Mouse (Mus musculus) hindbrain, postnatal 0 days (tissue): ENCODE results near the gene Ugt1a6b. TPM values are rescaled to one million over a fixed set of nuclear protein-coding genes. Genes with fewer than 3 reads are reported as not detected.
"Not testable (repeated sequence)": the region's sequence is repeated elsewhere in the genome, so short reads cannot be mapped to it uniquely, and the experiment has no call there.

Experiments used
- ATAC-seq: fragments of 200-750 bp; cut with Nextera tagmentation; 2 replicates; pipeline ENCODE4 v1.8.0; 2017; ENCODE audit warnings: mild to moderate bottlenecking, moderate TSS enrichment, moderate library complexity
- DNase-seq: peaks from one replicate; pipeline ENCODE4 v3.0.0-alpha.2; 2015; ENCODE audit warnings: low spot score
- H3K27ac ChIP-seq: fragments of 300-500 bp; sonication (generic); 2 replicates; pipeline ENCODE4 v1.5.1; 2014; ENCODE audit warnings: mild to moderate bottlenecking
- H3K27me3 ChIP-seq: fragments of 300-500 bp; sonication (generic); 2 replicates; pipeline ENCODE4 v1.6.1; 2014; ENCODE audit warnings: low read length, mixed read lengths; ENCODE audit not compliant: insufficient read depth
- H3K36me3 ChIP-seq: fragments of 300-500 bp; sonication (generic); 2 replicates; pipeline ENCODE4 v1.6.1; 2014; ENCODE audit warnings: low read length, mixed read lengths; ENCODE audit not compliant: insufficient read depth
- H3K4me1 ChIP-seq: fragments of 300-500 bp; sonication (generic); 2 replicates; pipeline ENCODE4 v1.6.1; 2014; ENCODE audit warnings: antibody characterized with exemption, low read length, mixed read lengths; ENCODE audit not compliant: insufficient read depth
- H3K4me2 ChIP-seq: fragments of 300-500 bp; sonication (generic); 2 replicates; pipeline ENCODE4 v1.6.1; 2014; ENCODE audit warnings: low read depth, mild to moderate bottlenecking, low read length, moderate library complexity, mixed read lengths
- H3K4me3 ChIP-seq: fragments of 300-500 bp; sonication (generic); 2 replicates; pipeline ENCODE4 v1.5.1; 2014; ENCODE audit warnings: low read length
- H3K9ac ChIP-seq: fragments of 300-500 bp; sonication (generic); replicated peaks from 2 replicates; pipeline ENCODE4 v1.6.1; 2014; ENCODE audit warnings: mild to moderate bottlenecking, low read length, moderate library complexity, mixed read lengths
- H3K9me3 ChIP-seq: fragments of 300-500 bp; sonication (generic); 2 replicates; pipeline ENCODE4 v1.6.1; 2016; ENCODE audit warnings: low read length, mixed read lengths
- CTCF ChIP-seq: IDR thresholded peaks from 2 replicates; pipeline ENCODE4 v1.5.1; 2016; ENCODE audit warnings: antibody characterized with exemption, control low read depth, low read depth
- WGBS: fragments of 180-500 bp; shearing (Covaris S2); extraction: QIAGEN DNeasy Blood & Tissue Kit; methylation state at CpG from one replicate; pipeline ENCODE4 v1.1.7; 2014; 5-methylcytosine and 5-hydroxymethylcytosine counted together
- polyA plus RNA-seq: library from polyadenylated mRNA; unstranded; fragments of >200 nt; fragmentation: Nextera tagmentation; extraction: Ambion mirVana; gene quantifications from 2 replicates; pipeline ENCODE4 v1.2.1, GENCODE M21; 2015
- total RNA-seq: library from RNA; depleted of rRNA; stranded (reverse); fragments of >200 nt; gene quantifications from 2 replicates; pipeline ENCODE4 v1.2.3, GENCODE M21; 2014

Ugt1a6b gene
- total and polyA plus RNA-seq, 2 experiments from 2014 or later, result 3.0 to 3.8 TPM

GRCm38 (mm10) chr1:88125827-88126360 is 22.8 kb downstream of the Ugt1a6b start:
- TF ChIP-seq CTCF, result peak; percentile 40; the same call in 1 of the 2 replicates
- H3K4me2 ChIP-seq, H3K27me3 ChIP-seq, H3K4me1 ChIP-seq, H3K27ac ChIP-seq, H3K4me3 ChIP-seq, ATAC-seq, H3K9ac ChIP-seq, H3K36me3 ChIP-seq, DNase-seq, H3K9me3 ChIP-seq: not testable (repeated sequence)
- 85% methylated on average over 4 of the region's 4 CpGs for WGBS

GRCm38 (mm10) chr1:88129091-88129490 is 26.0 kb downstream of the Ugt1a6b start:
- ATAC-seq, H3K4me3 ChIP-seq, H3K9me3 ChIP-seq, H3K4me2 ChIP-seq, H3K27me3 ChIP-seq, H3K4me1 ChIP-seq, H3K27ac ChIP-seq, H3K36me3 ChIP-seq, DNase-seq, H3K9ac ChIP-seq: not testable (repeated sequence)
- WGBS, result 88% methylated on average over 2 of the region's 2 CpGs

- not testable (repeated sequence) for H3K4me2 ChIP-seq, H3K9me3 ChIP-seq, ATAC-seq, H3K27ac ChIP-seq, DNase-seq, H3K4me1 ChIP-seq, H3K36me3 ChIP-seq, H3K4me3 ChIP-seq, H3K9ac ChIP-seq, H3K27me3 ChIP-seq
- WGBS, result 81% methylated on average over 1 of the region's 1 CpGs
Measured at GRCm38 (mm10) chr1:88130223-88130622, 27.2 kb downstream of the Ugt1a6b start.

GRCm38 (mm10) chr1:88133908-88134456 is 30.9 kb downstream of the Ugt1a6b start:
- no peaks in the 10 kb centered on the region for H3K4me1 ChIP-seq
- H3K27ac ChIP-seq, result peak overlapping the region; percentile 68; the same call in 1 of the 2 replicates
- no peaks in the 10 kb centered on the region for H3K9me3 ChIP-seq
- no peak overlapping the region for H3K4me3 ChIP-seq
- 37% methylated on average over 3 of the region's 3 CpGs for WGBS
- ATAC-seq, result peak; percentile 45
- H3K9ac ChIP-seq, result no peak overlapping the region
- no peaks in the 10 kb centered on the region for H3K36me3 ChIP-seq
- no peak for TF ChIP-seq CTCF
- DNase-seq, result peak; percentile 54
- H3K4me2 ChIP-seq, result no peak overlapping the region
- H3K27me3 ChIP-seq, result no peaks in the 10 kb centered on the region

- H3K9me3 ChIP-seq, H3K4me3 ChIP-seq, H3K36me3 ChIP-seq, H3K4me2 ChIP-seq, H3K4me1 ChIP-seq, H3K9ac ChIP-seq, H3K27me3 ChIP-seq: not testable (repeated sequence)
- peak; percentile 70 for DNase-seq
- 40% methylated on average over 5 of the region's 5 CpGs for whole genome bisulfite sequencing
- ATAC-seq, result peak; percentile 89
- peak within 1 kb of the TSS; percentile 68; the same call in 1 of the 2 replicates for H3K27ac ChIP-seq
Measured at GRCm38 (mm10) chr1:88134457-88135011, 31.5 kb downstream of the Ugt1a6b start, which contains the start of gene Ugt1a6a. Gene Ugt1a6a, plus strand, starts transcription at chr1:88134809.

GRCm38 (mm10) chr1:88135229-88135904 is 32.3 kb downstream of the Ugt1a6b start:
- not testable (repeated sequence) for DNase-seq, H3K4me3 ChIP-seq, H3K27me3 ChIP-seq, H3K9me3 ChIP-seq, H3K9ac ChIP-seq, H3K4me1 ChIP-seq, H3K27ac ChIP-seq, ATAC-seq, H3K4me2 ChIP-seq, H3K36me3 ChIP-seq
- 88% methylated on average over 5 of the region's 6 CpGs for WGBS

- ATAC-seq (no peak), DNase-seq (no peak)
- Histone ChIP-seq H3K4me2 (no peak overlapping the region), H3K4me3 (no peak overlapping the region), H3K4me1 (no peaks in the 10 kb centered on the region), H3K27ac (no peak overlapping the region), H3K9ac (no peak overlapping the region), H3K27me3 (no peaks in the 10 kb centered on the region), H3K9me3 (no peaks in the 10 kb centered on the region), H3K36me3 (no peaks in the 10 kb centered on the region)
- TF ChIP-seq CTCF, result no peak
- WGBS, result 55% methylated on average over 2 of the region's 2 CpGs
Measured at GRCm38 (mm10) chr1:88136646-88137045, 33.6 kb downstream of the Ugt1a6b start.
